Mouse (Mus musculus) cerebellum, adult 2 months (tissue): ENCODE measurements at regions not wholly inside any gene's neighbourhood (a gene's known extent, or its start where the extent isn't known, plus 50 kb on each side); places are given as distances from the start of the nearest gene placed in this dataset.

ENCODE experiments used
- CTCF ChIP-seq: fragments of 200-500 bp; IDR thresholded peaks from 2 replicates; pipeline ENCODE4 v1.5.1; 2011; ENCODE audit warnings: low read depth, mild to moderate bottlenecking, control low read depth, low read length, moderate library complexity, borderline replicate concordance; ENCODE audit not compliant: insufficient read depth
- POLR2A ChIP-seq: fragments of 200-500 bp; IDR thresholded peaks from 2 replicates; pipeline ENCODE4 v1.6.1; 2011; ENCODE audit warnings: low read length, control low read depth, borderline replicate concordance; ENCODE audit not compliant: insufficient read depth

DNA sequence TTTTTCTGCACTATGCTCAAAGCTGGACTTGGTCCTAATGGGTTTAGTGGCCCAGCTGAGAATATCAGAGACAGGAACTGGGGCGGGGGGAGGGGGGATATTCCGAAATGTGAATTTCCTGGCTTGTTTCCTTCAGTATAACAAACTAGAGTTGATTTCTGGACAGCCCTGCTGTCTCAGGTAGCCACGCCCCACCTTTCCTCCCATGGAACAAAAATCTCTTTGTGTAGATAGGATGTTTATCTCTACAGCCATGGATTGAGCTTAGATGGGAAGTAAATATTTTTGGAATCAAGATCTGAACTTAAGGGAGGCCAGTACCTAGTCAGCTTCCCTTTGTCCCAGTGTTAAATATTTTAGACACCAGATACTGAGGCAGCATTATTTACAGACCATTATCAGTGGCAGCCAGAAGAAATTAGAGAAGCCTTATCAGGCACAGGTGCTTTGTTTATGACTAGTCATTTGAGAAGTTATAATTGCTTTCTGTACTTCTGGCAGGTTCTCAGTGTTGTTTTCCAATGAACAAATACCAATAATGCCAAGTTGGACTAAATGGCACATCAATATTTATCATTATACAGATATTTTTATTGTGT, 84.7 kb upstream of the A1bg start:
- TF ChIP-seq CTCF, result no peak
- TF ChIP-seq POLR2A, result no peak
